Mouse (Mus musculus) yolk sac, embryonic 10.5 days (tissue): ENCODE measurements around the gene L3hypdh.

ENCODE experiments used
- DNase-seq: peaks from one replicate; pipeline ENCODE4 v3.0.0-alpha.2; 2017; ENCODE audit warnings: low spot score

Gene L3hypdh

DNA sequence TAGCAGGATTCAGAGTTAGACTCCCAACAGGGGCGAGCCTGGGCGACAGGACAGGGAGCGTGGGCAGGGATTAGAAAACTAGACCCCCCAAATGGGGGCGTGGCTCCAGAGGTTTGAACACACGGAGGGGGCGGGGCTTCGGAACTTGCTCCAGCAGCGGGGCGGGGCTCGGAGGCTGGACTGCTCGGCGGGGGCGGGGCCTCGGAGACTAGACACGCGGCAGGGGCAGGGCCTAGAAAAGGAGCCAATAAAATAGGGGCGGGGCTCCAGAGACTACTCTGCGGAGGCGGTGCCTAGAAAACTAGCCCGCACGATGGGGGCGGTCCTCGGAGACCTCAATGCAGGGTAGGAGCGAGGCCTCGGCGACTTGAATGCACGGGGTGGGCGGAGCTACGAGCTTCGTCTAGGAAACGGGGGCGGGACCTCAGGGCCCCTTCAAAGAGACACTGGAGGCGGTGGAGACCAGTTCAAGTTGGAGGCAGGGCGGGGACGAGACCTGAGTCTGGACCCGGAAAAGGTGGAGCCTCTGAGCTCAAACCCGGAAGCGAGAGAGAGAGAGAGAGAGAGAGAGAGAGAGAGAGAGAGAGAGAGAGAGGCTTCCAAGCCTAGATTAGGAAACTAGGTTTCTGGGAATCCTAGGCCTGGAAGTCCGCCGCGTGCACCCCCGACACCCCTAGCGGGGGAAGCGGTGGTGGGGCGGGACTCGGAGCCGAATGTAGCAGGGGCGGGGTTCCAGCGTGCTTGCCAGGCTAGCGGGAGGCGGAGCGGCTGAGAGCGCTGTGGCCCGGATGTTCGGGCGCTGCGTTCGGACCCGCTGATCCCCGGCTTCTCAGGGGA is at the start of gene L3hypdh, which contains the start of gene Jkamp:
L3hypdh (minus strand) TSS at position 111 of the 837 bp plus-strand sequence.
Jkamp (plus strand) TSS at position 261 of the 837 bp plus-strand sequence.
- peak; percentile 100 for DNase-seq

GRCm38 (mm10) chr12:72129203-72129602 is 44.0 kb upstream of the L3hypdh start:
- no peak for DNase-seq

DNA sequence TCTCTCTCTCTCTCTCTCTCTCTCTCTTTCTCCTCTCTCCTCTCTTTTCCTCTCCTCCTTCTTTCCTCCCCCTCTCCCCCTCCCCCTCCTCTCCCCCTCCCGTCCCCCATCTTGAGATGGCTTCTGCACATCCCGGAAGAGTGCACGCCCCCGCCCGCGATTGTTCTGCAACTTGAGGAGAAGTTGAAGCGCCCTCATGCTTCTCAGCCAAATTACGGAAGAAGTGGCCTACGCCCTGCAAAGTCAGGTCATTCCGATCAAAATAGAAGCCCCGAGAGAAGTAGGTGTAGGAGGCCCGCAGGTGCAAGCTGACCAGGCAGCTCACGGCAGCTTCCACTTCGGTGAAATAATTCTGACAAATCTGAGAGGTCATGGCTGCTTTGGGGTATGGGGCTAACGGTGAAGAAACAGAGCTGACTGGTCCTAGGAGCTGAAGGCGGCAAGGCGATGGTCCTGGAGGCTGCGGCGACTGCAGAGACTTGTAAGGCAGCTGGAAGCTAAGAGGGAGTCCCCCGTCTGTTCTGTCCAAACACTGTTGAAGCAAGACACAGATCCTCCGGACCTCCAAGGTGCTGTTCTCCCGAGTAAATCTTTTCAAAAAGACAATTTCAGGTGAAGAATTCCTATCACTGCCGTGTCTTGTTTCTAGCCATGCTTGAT is 30.6 kb upstream of the L3hypdh start:
- no peak for DNase-seq

DNA sequence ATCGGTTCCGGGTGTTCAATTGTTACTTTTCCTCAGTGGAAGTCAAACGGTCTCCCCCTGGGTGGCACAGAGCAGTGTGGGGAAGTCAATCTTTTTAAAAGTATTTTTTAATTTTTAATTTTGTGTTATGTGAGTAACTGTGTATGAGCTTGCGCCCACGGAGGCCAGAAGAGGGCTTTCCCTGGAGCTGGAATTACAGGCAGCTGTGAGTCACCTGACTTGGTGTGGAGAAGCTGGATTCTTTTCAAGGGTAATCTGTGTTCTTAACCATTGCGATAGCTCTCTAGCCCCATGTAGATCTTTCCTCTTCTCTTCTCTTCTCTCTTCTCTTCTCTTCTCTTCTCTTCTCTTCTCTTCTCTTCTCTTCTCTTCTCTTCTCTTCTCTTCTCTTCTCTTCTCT is 29.9 kb upstream of the L3hypdh start:
- DNase-seq: no peak

- DNase-seq: peak; percentile 50
Measured at GRCm38 (mm10) chr12:72104525-72105281, 19.5 kb upstream of the L3hypdh start.

- DNase-seq: no peak
Measured at GRCm38 (mm10) chr12:72104027-72104426, 18.8 kb upstream of the L3hypdh start.

- DNase-seq: no peak
Measured at GRCm38 (mm10) chr12:72102776-72103175, 17.5 kb upstream of the L3hypdh start.

DNA sequence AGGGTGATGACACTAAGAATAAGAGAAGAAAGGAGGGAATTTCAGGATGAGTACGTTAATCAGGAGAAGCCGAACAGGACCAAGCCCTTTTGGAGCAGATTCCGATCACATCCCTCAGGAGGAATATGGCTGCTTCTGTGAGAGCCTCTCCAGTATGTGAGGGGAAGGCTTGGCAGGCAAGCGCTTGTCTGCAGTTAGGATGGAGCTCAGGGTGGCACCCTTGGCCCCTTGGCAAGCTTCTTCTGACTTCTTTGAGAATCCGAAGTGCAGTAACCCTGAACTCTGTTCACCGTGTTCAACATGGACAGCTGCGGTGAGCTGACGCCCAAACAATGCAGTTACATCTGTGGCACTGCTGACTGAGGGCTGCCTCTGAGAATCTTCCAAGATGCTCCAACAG is 11.7 kb upstream of the L3hypdh start:
- no peak for DNase-seq

DNA sequence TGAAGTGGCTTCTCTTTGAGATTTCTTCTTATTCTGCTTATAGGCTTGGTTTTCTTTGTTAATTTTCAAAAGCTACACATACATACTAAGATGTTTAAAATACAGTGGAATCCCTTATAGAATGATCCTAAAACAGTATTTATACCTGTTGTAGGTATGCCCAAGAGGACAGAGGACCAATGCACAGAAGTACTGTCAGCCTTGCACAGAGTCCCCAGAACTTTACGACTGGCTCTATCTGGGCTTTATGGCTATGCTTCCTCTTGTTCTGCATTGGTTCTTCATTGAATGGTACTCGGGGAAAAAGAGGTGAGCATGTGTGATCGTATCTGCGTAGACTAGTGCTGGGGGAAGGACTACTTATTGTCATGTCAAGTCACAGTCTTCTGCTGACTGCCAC is 4.6 kb upstream of the L3hypdh start:
- no peak for DNase-seq

- no peak for DNase-seq
Measured at GRCm38 (mm10) chr12:72086166-72086825, 1.1 kb upstream of the L3hypdh start.

DNA sequence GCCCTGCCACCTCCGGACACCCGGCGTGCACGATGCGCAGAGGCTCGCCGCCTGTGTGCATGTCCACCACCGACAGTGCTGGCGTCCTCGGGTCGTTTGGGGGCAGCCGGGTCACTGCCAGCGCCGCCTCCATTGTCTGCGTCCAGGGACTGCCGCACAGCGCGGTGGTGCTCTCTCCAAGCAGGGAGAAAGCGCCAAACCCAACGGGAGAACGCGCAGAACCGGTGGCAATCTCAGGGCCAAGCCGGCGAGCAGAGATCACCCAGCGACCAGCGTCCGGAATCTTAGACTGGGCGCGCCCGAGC is 263 bp downstream of the L3hypdh start:
- DNase-seq: no peak

DNA sequence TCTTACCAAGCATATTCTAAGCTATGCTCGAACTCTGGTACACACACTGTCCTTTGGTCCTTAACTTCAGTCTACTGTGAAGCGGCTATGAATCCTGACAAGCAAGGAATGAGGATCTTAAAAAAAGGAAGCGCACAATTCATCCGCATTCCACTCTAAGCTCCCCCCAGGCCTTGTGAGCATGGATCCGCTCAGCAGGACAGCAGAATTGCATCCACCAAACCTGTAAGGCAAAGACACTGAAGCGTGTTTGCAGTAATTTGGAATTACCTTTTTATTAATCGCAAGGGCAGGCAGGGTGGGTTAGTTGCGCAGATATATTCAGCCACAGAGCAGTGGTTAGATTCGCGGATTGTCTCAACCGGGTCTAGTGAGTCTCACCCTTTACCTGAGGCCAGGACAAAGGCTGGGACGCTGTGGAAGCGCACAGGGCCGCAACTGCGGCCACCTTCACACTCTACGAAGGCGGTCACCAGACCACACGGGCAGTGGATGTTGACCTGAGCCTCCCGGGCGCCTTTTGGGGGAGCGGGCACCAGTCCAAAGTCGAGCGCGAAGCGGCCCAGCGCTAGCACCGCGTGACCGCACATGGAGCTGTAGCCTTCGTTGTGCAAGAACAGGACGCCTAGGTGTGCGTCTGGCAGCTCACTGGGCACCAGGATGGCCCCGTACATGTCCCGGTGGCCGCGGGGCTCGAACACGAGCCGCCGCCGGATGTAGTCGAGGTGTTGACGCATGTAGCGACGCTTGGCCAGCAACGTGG is 797 bp downstream of the L3hypdh start:
- peak; percentile 76 for DNase-seq

GRCm38 (mm10) chr12:72083265-72083664 is 2.0 kb downstream of the L3hypdh start:
- DNase-seq: no peak

- DNase-seq: peak; percentile 38
Measured at GRCm38 (mm10) chr12:72082370-72082769, 2.9 kb downstream of the L3hypdh start.

GRCm38 (mm10) chr12:72081961-72082360 is 3.3 kb downstream of the L3hypdh start:
- no peak for DNase-seq

- peak; percentile 61 for DNase-seq
Measured at GRCm38 (mm10) chr12:72078248-72078647, 7.0 kb downstream of the L3hypdh start.

DNA sequence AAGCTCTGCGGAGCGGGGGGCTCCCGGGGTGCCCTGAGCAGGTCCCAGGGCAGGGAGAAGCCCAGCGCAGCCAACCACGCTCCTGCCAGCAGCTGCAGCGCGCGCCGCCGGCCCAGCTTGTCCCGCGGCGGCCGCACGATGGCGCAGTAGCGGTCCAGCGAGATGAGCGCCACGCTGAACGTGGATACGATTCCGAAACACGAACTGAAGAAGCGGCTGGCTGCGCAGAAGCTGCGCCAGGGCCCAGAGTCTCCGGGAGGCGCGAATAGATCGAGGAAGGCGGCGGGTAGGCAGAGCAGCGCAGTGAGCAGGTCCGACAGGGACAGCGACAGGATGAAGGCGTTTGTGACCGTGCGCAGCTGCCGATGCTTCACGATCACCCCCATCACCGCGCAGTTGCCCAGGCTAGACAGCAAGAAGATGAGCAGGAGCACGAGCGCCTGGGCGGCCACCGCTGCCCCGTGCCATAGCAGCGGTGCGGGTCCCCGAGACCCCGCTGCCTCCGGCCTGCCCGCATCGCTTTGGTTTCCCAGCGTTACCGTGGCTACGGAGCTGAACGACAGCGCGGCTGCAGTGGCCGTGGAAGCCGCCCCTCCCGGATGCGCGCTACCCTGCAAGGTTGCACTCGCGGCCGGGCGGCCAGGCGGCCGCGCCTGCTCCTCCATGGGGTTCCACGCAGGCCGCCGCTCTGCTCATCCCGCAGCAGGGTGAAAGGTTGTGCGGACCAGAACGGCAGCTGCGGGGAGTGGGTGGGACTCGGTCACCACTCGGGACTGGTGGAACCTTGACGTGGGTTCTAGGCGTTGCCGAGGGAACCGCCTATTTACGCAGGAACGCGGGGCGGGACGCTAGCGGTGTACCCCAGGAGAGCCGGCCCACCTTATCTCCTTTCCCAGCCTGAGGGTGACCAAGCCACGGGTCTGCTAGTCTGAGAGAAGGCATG is 14.6 kb downstream of the L3hypdh start, which contains the start of gene Gpr135:
Gpr135 (minus strand) TSS at position 799 of the 943 bp plus-strand sequence.
- peak; percentile 80 for DNase-seq

GRCm38 (mm10) chr12:72069626-72070326 is 15.5 kb downstream of the L3hypdh start:
- no peak for DNase-seq

DNA sequence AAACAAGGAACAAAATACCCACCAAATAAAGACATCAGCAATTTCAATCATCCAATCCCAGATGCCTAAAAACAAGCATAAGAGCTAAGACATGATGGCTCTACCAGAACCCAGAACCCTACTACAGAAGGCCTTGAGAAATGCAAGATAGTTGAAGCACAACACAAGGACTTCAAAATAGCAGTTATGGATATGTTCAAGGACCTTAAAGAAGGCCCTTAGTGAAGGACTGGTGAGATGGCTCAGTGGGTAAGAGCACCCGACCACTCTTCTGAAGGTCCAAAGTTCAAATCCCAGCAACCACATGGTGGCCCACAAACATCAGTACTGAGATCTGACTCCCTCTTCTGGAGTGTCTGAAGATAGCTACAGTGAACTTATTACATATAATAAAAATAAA is 27.5 kb downstream of the L3hypdh start:
- no peak for DNase-seq

- DNase-seq: no peak
Measured at GRCm38 (mm10) chr12:72053851-72054250, 31.4 kb downstream of the L3hypdh start.
